Mouse (Mus musculus) gastrocnemius, postnatal 4 days (tissue): ENCODE measurements at regions not wholly inside any gene's neighbourhood (a gene's known extent, or its start where the extent isn't known, plus 50 kb on each side); places are given as distances from the start of the nearest gene placed in this dataset.

ENCODE experiments used
- DNase-seq, 2 experiments: peaks; one replicate each; pipeline ENCODE4 v3.0.0; 2021 to 2022; ENCODE audit warnings: low spot score in 2 of 2, mixed read lengths in 2 of 2

GRCm38 (mm10) chr2:45371268-45371667 lies 254.1 kb upstream of the Zeb2 start:
- no peak for DNase-seq

GRCm38 (mm10) chr2:45370615-45370968 lies 253.4 kb upstream of the Zeb2 start:
- no peak for DNase-seq

- DNase-seq: no peak
Observed at GRCm38 (mm10) chr2:45369914-45370614, 252.9 kb upstream of the Zeb2 start.

- no peak for DNase-seq
Observed at GRCm38 (mm10) chr2:45369432-45369831, 252.2 kb upstream of the Zeb2 start.

GRCm38 (mm10) chr2:45367436-45368193 lies 250.4 kb upstream of the Zeb2 start:
- peak in 1 of 2 experiments; percentile 15 for DNase-seq

- DNase-seq: no peak
Observed at GRCm38 (mm10) chr2:45357266-45357665, 240.1 kb upstream of the Zeb2 start.

- DNase-seq: no peak
Observed at GRCm38 (mm10) chr2:45356558-45357170, 239.5 kb upstream of the Zeb2 start.

GRCm38 (mm10) chr2:45356021-45356420 lies 238.8 kb upstream of the Zeb2 start:
- DNase-seq: no peak

- DNase-seq: no peak
Observed at GRCm38 (mm10) chr2:45351529-45352133, 234.4 kb upstream of the Zeb2 start.

GRCm38 (mm10) chr2:45346358-45346757 lies 229.2 kb upstream of the Zeb2 start:
- no peak for DNase-seq

- DNase-seq: no peak
Observed at GRCm38 (mm10) chr2:45339866-45340265, 222.7 kb upstream of the Zeb2 start.

- no peak for DNase-seq
Observed at GRCm38 (mm10) chr2:45338809-45339208, 221.6 kb upstream of the Zeb2 start.

- no peak for DNase-seq
Observed at GRCm38 (mm10) chr2:45316945-45317565, 199.9 kb upstream of the Zeb2 start.

- no peak for DNase-seq
Observed at GRCm38 (mm10) chr2:45287530-45288009, 170.4 kb upstream of the Zeb2 start.

- no peak for DNase-seq
Observed at GRCm38 (mm10) chr2:45283811-45284210, 166.6 kb upstream of the Zeb2 start.

- DNase-seq: no peak
Observed at GRCm38 (mm10) chr2:45279490-45279889, 162.3 kb upstream of the Zeb2 start.

GRCm38 (mm10) chr2:45277602-45278001 lies 160.4 kb upstream of the Zeb2 start:
- no peak for DNase-seq

GRCm38 (mm10) chr2:45276703-45277102 lies 159.5 kb upstream of the Zeb2 start:
- no peak for DNase-seq

GRCm38 (mm10) chr2:45270035-45270434 lies 152.8 kb upstream of the Zeb2 start:
- DNase-seq: no peak

- DNase-seq: no peak
Observed at GRCm38 (mm10) chr2:45265819-45266218, 148.6 kb upstream of the Zeb2 start.

GRCm38 (mm10) chr2:45261949-45262348 lies 144.8 kb upstream of the Zeb2 start:
- DNase-seq: no peak
